Mouse (Mus musculus): ENCODE results near the gene Wfdc1. TPM values are rescaled to one million over a fixed set of nuclear protein-coding genes. Genes with fewer than 3 reads are reported as not detected.

Wfdc1 gene
- total RNA-seq, 2 experiments from 2014 or later = 9.7 to 10.6 TPM

DNA sequence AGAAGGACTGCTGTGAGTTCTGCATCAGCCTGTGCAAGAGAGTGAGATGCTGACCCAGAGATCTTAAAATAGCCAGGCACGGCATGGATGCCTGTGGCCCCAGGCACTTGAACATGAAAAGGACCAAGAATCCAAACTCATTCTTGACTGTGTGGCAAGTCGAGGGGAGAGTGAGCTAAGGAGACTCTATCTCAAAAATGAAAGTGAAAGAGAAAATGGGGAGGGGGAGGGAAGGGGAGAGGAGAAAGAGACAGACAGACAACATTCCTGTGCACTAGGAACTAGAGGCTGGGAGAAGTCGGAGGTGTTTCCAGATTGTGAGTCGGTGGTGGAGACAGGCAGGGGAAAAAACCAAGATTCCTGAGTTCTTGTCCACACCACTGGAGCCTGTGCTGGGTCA lies 57.5 kb downstream of the Wfdc1 start:
- Histone ChIP-seq H3K27ac (no peak overlapping the region), H3K4me3 (no peak overlapping the region)
- intact Hi-C loops (cut with DNase I) = no loop called here
- no peak for DNase-seq (ENCODE audit: extremely low spot score in 1 of 2, low spot score in 2 of 2)
- no peak for TF ChIP-seq CTCF (IDR thresholded peaks at IDR 0.05)

- intact Hi-C loops (cut with DNase I) = no loop called here
- H3K4me3 ChIP-seq = no peak overlapping the region
- no peak for DNase-seq (ENCODE audit: extremely low spot score in 1 of 2, low spot score in 2 of 2)
- no peak for TF ChIP-seq CTCF (IDR thresholded peaks at IDR 0.05)
- H3K27ac ChIP-seq = no peak overlapping the region
Measured at GRCm38 (mm10) chr8:119724596-119724995, 58.4 kb downstream of the Wfdc1 start.

- Histone ChIP-seq H3K4me3 (no peak overlapping the region), H3K27ac (no peak overlapping the region)
- intact Hi-C loops (cut with DNase I) = no loop called here
- DNase-seq (ENCODE audit: extremely low spot score in 1 of 2, low spot score in 2 of 2) = no peak
- no peak for TF ChIP-seq CTCF (IDR thresholded peaks at IDR 0.05)
Measured at GRCm38 (mm10) chr8:119727093-119727492, 60.9 kb downstream of the Wfdc1 start.

DNA sequence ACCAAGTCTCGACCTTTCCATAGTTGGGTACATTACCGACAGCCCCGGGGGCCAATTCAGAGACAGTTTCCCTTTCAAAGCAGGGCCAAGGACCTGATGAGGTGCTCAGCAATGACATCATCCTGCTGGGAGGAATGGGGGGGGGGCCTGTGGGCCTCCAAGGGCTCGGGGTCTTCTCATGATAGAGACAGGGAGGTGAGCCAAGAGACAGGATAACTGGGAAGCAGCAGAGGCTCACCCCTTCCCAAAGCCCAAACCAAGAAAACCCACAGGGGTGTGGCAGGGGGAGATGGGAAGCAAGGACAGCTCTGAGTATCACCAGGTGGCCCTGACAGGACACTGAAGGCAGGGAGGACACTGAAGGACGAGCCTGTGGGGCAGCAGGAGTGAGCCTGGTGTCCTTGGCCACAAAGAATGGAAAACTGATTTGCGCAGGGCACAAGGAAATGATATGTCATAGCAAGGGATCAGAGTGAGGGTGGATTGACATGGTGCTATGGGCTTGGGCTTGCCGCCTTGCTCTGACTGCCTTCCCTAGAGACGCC lies 62.3 kb downstream of the Wfdc1 start:
- intact Hi-C loops (cut with DNase I) = no loop called here
- no peak overlapping the region for H3K4me3 ChIP-seq
- no peak for DNase-seq (ENCODE audit: extremely low spot score in 1 of 2, low spot score in 2 of 2)
- no peak overlapping the region for H3K27ac ChIP-seq
- no peak for TF ChIP-seq CTCF (IDR thresholded peaks at IDR 0.05)

- TF ChIP-seq CTCF (IDR thresholded peaks at IDR 0.05) = no peak
- Histone ChIP-seq H3K4me3 (no peak overlapping the region), H3K27ac (no peak overlapping the region)
- intact Hi-C loops (cut with DNase I) = no loop called here
- DNase-seq (ENCODE audit: extremely low spot score in 1 of 2, low spot score in 2 of 2) = no peak
Measured at GRCm38 (mm10) chr8:119732072-119732471, 65.9 kb downstream of the Wfdc1 start.

- DNase-seq (ENCODE audit: extremely low spot score in 1 of 2, low spot score in 2 of 2) = no peak
- TF ChIP-seq CTCF (IDR thresholded peaks at IDR 0.05) = no peak
- Histone ChIP-seq H3K27ac (no peak overlapping the region), H3K4me3 (no peak overlapping the region)
- intact Hi-C loops (cut with DNase I) = no loop called here
Measured at GRCm38 (mm10) chr8:119736348-119736917, 70.3 kb downstream of the Wfdc1 start.

DNA sequence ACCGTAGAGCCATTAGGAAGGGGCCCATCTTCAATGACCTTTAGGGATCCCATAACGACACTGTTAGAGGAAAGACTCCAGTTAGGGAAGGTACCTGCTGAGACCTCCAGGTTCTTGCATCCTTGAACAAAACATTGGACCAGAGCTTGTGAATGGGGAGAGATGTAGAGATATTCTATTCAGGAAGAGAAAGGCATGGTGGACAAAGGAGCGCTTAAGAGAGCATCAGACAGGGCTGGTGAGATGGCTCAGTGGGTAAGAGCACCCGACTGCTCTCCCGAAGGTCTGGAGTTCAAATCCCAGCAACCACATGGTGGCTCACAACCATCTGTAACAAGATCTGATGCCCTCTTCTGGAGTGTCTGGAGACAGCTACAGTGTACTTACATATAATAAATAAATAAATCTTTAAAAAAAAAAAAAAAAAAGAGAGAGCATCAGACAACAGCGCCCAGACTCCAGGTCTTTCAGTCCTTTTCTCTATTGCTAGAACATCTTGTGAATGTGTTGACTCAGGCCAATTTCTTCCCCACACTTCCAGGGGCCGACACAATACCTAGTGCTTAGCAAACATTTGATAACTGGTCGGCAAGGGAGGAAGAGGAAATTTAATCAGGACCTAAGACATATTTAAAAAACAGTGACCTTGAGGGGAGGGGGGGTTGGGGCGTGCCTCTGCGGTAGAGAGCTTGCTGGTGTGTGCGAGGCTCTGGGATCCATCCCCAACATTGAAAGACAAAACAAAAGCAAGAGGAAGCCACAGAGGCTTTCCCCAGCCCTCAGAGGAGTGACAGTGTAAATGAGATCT lies 71.1 kb downstream of the Wfdc1 start:
- Histone ChIP-seq H3K4me3 (no peak overlapping the region), H3K27ac (no peak overlapping the region)
- no peak for DNase-seq (ENCODE audit: extremely low spot score in 1 of 2, low spot score in 2 of 2)
- intact Hi-C loops (cut with DNase I) = no loop called here
- TF ChIP-seq CTCF (IDR thresholded peaks at IDR 0.05) = no peak

Other genes with a start within 250 kb of the Wfdc1 start
- gene Osgin1, start 232.2 kb upstream of the Wfdc1 start, total RNA-seq (2021) = under 1 TPM in 1 of 2 experiments, not detected in 1; 0.40 TPM
- gene Necab2, start 219.6 kb upstream of the Wfdc1 start, total RNA-seq (2021) = 10 to 100 TPM; 63.3 to 80.9 TPM
- gene Slc38a8, start 164.7 kb upstream of the Wfdc1 start, total RNA-seq (2021) = under 1 TPM; 0.30 to 0.48 TPM
- gene Mbtps1, start 107.6 kb upstream of the Wfdc1 start, total RNA-seq (2021) = 10 to 100 TPM; 61.0 to 64.3 TPM
- 10 to 100 TPM; 42.3 to 43.1 TPM for gene Hsdl1, start 91.2 kb upstream of the Wfdc1 start, total RNA-seq (2021)
- under 1 TPM; 0.27 to 0.35 TPM for gene Dnaaf1, start 91.1 kb upstream of the Wfdc1 start, total RNA-seq (2021)
- 10 to 100 TPM; 10.7 to 12.1 TPM for gene Taf1c, start 61.1 kb upstream of the Wfdc1 start, total RNA-seq (2021)
- gene Adad2, start 53.6 kb upstream of the Wfdc1 start, total RNA-seq (2021) = under 1 TPM; 0.18 to 0.54 TPM
- gene Kcng4, start 30.7 kb upstream of the Wfdc1 start, total RNA-seq (2021) = 1 to 10 TPM; 3.4 TPM
- 1 to 10 TPM; 1.8 to 2.3 TPM for gene Atp2c2, start 33.6 kb downstream of the Wfdc1 start, total RNA-seq (2021)
- 10 to 100 TPM; 13.6 to 13.7 TPM for gene Tldc1, start 112.1 kb downstream of the Wfdc1 start, total RNA-seq (2021)
- gene Cotl1, start 174.2 kb downstream of the Wfdc1 start, total RNA-seq (2021) = 10 to 100 TPM; 60.1 to 61.4 TPM
- gene Klhl36, start 195.9 kb downstream of the Wfdc1 start, total RNA-seq (2021) = 1 to 10 TPM; 7.2 to 8.9 TPM
- gene Usp10, start 244.0 kb downstream of the Wfdc1 start, total RNA-seq (2021) = 10 to 100 TPM; 86.4 to 88.9 TPM
- gene Gm20388, start 244.5 kb downstream of the Wfdc1 start, total RNA-seq (2021) = 1 to 10 TPM; 2.4 to 2.6 TPM